Mouse (Mus musculus) layer of hippocampus, adult 9-10 months (tissue): ENCODE results near the gene Lage3.
"Not testable (repeated sequence)": the region's sequence is repeated elsewhere in the genome, so short reads cannot be mapped to it uniquely, and the experiment has no call there.

Experiments
- DNase-seq: peaks from one replicate; pipeline ENCODE4 v3.0.0; 2022; ENCODE audit warnings: low spot score

Gene Lage3

DNA sequence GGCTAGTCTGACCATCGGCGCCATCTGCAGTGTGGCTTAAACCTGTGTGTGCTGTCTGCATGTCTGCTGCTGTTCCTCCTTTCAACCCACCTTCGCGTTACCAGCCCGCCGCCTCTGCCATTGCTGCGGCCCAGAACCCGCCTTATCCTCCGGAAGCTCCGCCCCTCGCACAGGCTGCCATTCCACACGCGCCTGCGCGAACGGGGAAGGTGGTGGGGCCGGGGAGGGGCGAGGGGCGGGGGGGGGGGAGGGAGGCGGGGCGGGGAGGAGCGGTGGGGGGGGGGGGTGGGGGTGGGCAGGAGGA is at the start of gene Lage3:
TSS of gene Lage3 (minus strand) at position 152 of the 304 bp plus-strand sequence.
- DNase-seq, result peak; percentile 24

DNA sequence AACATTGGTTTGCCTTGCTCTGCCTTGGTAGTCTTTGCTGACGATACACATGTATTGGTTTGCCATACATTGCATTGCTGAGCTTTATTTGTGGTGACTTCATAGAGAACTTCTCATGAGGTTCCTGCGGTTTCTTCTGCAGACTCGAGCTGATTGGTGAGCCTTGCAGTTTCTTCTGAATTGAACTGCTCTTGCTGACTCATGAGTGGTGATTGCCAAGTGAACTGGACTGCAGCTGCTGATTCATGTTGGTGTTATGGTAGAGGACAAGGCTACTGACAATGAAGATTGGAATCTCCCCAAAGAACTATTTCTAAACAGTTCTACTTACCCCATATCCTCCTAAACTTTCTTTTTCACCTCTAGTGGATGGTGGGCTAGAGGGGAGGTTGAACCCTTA is 46.7 kb upstream of the Lage3 start:
- DNase-seq, result no peak

DNA sequence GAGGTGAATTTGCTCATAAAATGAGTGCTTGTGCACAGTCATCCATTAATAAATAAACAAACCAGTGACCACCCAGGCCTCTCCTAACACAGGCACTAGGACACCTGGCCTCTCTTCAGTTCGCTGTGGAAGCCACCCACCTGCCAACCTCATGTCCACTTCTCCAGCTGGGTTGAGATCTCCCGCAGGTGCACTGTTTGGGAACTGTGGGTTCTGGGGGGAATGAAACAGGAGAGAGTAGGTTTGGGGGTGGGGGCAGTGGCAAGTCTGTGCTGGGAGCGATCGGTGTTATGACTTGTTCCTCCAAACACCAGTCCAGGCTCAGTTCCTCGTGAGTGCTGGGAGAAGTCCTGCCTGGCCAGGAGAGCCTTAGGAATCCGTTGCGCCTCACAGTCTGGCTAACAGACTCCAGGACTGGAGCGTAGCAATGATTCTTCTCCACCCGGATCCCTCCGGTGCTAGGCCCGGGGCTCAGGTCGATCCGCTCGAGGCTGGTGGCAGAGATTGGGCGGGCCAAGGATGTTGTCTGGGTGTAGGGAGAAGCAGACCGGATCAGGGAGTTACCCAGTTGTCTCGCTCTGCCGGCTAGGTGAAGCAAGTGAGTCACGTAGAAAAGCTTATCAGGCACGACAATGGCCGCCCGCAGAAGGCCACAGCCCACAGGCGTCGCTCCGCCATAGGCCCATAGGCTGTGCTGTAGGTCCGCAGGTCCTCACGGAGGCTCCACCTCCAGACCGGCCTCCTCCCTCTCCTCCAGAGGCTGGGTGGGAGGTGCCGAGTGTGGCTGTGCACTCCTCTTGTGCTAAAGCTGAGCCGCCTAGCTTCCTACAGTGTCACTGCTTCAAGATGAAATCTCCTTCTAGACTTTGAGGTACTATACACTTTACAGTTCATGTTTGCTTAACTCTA is 39.4 kb upstream of the Lage3 start, which contains the start of the genes Fam3a and Ikbkg:
TSS of gene Fam3a (minus strand) at position 738 of the 909 bp plus-strand sequence.
TSS of gene Ikbkg (plus strand) at position 756 of the 909 bp plus-strand sequence.
- DNase-seq, result peak; percentile 22

DNA sequence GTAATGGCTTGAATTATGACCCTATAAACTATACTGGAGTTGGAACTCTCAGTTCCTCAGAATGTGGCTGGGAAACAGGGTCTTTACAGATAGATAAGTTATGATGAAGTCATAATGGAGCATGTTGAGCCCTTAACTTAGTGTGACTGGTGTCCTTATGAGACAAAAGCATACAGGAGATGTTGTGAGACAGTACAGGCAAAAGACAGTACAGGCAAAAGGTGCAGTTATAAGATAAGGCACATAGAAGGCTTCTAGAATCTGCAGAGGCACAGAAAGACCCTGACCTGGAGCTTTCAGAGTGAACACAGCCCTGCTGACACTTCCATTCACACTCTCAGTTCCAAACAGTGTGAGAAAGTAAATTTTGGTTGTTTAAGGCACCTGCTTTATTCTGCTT is 34.7 kb upstream of the Lage3 start:
- no peak for DNase-seq

DNA sequence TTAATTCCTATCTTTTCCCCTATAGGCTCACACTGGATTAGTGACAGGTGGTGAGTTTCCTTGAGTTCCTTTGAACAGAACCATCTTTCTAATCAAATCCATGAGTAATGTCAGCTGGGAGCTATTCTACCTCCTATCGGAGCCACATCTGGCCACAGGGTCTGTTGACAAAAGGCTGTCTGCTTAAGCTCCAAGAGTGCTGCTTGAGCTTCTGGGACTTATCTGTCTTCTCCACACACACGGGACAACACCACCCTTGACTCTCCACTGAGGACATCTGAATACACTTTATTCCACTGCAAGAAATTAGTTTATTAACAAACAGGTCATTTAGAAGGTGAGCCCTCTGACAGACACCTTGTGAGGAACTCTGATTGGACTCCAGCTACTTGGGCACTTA is 31.0 kb upstream of the Lage3 start:
- no peak for DNase-seq

DNA sequence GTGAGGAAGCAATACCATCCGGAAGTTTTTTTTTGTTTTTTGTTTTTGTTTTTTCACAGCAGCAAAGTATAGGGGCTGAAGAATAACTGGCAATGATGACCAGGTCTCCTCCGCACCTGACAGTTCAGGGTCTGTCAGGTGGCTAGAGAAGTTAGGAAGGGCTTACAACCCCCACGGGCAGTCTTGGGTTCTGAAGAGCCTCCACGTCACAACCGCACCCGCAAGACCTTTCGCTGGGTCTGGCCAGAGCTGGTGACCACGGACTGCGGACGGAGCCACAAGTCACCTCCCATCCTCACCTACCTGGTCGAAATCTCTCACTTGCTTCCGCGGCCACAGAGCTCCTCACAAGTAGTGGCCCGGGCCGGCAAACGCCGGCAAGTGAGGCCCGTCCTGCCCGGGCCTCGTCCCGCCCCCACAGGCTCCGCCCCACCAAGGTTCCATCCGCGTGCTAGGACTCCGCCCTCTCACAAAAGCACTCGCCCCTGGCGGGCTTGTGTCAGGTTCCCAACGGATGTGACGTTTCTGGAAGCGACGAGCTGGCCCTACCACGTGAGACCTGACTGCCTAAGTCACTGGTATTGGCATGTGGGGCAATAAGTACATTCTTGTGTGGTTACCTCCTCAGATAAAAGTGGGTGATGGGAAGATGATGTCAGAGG is 19.6 kb upstream of the Lage3 start, which contains the start of the genes Ubl4a and Slc10a3:
TSS of gene Ubl4a (minus strand) at position 331 of the 662 bp plus-strand sequence.
TSS of gene Slc10a3 (minus strand) at position 462 of the 662 bp plus-strand sequence.
- DNase-seq, result peak; percentile 29

DNA sequence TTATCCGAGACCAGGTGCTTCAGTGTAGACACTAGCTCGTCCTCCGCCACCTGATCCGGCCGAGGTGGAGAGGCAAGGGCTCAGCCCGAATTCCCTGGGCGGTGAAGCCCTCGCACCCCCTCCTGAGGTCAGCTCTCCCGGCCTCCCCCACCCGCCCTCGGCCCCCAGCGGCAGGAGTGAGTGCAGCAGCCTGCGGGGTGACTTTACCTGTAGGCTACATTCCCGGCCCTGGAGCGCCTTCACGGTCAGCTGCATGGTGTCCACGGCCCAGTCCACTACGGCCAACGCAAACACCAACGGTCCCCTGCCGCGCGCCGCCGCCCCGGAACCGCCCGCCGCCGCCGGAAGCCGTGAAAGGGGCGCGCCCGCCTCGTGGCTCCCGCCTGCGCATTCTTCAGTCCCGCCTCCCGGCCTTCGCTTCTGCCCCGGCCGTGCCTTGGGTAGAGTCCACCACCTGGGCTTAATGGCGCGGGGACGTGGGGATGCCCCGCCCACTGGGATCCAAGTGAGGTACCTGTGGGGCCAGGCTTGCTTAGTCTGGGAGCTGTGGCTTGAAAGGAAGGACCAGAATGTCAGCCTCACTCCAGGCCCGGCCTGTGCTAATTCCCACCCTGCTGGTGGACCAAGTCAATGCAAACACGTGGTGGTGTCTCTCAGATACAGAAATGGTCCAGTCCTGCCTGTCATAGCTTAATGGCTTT is 14.9 kb upstream of the Lage3 start:
- no peak for DNase-seq

DNA sequence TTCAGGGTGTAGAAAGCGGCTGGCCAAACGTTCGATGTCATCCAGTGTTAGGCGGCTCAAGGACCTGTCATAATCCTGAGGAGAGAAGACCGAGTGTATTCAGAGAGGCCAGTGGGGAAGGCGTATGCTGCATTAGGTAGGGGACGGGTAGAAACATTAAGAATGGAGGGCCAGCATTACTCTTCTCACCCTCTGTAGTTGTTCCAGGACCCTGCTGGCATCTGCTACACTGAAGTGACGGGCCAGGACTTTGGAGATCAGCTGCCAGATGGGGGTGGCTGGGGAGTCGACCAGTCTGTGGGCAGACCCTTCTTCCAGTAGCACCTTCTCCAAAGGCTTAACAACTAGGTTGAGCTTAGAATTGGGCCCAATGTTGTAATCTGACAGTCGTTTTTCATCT is 14.1 kb upstream of the Lage3 start:
- no peak for DNase-seq

DNA sequence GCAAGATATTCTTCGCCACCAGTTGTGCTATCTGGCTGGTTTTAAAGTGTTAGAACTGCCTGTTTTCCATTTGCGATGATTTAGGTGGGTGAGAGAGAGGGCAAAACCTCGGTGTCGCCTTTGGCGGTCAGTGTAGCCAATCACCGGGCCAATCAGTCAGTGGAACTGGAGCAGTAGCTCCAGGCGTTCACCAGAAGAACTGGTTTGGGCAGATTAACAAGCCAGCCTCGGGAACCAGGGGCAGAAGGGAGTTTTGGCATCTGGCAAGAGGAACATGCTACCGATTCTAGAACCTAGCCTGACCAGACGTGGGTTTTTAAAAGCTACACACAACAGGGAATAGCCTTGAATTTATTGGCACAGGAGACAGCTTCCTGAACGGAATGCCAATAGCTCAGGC is 5.8 kb upstream of the Lage3 start:
- no peak for DNase-seq

DNA sequence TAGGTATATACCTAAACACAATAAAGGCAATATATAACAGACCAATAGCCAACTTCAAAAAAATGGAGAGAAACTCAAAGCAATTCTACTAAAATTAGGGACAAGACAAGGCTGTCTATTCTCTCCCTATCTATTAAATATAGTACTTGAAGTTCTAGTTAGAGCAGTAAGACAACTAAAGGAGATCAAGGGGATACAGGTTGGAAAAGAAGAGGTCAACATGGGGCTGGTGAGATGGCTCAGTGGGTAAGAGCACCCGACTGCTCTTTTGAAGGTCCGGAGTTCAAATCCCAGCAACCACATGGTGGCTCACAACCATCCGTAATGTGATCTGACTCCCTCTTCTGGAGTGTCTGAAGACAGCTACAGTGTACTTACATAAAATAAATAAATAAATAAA is 3.7 kb upstream of the Lage3 start:
- not testable (repeated sequence) for DNase-seq

DNA sequence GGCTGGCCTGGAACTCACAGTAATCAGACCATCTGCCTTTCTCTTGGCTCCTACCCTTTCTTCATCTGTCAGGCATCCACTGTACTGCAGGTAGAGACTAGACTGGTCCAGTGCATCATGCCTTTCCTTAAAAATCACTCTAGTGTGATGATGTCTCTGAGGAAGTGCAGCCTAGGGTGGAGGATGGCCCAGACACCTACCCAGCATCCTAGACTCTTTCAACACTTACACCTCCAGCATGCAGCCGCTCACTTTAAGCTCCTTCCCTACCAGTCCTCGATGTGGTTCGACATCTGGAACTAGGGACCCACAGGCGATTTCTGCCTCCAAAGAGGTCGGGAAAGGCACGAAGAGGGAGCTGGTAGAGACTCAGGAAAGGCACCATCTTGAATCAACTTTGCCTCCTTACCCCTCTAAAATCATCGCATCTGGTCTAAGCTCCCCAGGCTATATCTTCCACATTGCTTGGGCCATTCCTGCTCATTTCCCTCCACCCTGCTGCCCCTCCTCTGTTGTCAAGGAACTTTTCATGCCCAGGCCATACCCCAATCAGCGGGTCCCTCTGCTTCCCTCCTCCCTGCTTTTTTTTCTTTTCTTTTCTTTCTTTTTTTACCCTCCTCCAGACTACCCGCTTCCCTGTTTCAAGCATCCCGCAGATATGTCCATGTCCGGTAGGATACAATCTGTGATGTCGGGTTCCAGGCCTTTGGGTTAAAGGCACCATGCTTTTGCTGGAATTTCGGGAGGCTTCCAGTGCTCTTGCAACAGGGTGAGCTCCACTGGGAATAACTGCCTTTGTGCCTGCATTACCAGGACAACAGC is 562 bp downstream of the Lage3 start:
- no peak for DNase-seq

DNA sequence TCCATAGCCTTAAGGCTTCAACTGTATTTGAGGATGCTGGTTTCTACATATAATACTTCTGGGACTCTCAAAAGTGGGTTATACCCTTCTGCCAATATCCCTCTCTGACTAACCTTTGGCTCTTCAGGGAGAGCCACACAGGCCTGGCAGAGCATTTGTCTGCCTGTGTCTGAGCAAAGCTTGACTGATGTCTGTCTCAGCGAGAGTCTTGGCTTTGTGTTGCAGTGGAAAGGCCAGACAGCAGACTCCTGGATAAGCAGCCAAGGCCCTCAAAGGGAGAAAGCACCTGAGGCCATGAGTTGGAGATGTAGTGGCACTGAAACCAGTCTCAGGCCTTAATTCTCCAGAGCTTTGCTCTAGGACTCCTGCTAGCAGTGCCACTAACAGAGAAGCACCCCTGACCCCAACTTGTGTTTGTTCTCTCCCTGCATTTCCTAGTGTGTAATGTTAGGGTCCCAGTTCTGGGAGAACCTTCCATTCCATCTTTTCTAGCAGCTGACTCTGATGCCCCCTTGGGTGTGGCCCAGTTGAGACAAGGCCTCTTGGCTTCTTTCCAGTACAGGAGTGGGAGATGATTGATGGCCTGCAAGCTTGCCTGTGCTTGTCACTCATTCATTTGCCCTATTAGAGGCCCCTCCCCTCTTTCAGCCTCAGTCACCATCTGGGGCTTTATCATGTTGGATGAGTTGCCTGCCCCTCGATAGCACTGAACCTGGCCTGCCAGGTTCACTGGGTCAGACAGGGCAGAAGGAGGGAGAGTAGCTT is 23.1 kb downstream of the Lage3 start:
- no peak for DNase-seq

DNA sequence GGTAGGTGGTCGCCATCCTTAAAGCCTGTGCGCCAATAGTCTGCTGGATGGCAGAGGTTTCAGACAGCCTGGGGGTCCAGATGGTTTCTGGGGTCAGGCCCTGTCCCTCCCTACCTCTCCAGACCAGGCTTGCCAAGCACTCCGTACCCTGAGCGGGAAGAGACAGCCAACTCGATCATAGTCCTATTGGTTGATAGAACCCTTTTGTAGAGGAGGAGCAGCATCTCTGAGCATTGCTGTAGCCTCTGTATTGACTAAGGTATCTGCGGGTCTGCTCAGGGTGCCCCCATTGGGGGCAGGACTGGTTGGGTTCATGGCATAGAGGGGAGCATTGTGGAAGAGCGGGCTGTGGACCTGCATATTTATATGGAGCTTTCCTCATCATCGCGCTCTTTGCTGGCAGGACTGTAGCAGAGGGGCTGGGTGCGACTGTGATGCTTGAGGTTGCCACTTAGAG is 24.2 kb downstream of the Lage3 start:
- no peak for DNase-seq

DNA sequence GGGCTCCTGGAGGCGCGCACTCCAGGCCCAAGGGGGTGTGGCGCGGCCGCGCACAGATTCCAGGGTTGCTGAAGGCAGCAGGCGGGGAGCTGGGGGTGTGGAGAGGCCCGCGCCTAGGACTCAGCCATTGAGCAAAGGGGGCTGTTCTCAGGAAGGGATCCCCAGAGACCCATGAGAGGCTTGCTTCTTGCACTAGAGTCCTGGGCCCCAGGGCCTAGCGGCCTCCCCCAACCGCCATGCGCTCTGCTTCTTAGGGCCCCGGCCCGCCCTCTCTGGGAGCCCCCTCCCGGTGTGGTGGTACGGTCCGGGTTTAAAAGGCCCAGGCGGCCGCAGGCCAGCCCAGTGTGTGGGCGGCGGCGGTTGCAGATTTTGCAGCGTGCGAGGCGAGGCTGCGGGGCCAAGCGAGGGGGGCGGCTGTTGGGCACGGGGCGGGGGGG is 24.7 kb downstream of the Lage3 start, which contains the start of gene Plxna3:
TSS of gene Plxna3 (plus strand) at position 342 of the 437 bp plus-strand sequence.
- no peak for DNase-seq

DNA sequence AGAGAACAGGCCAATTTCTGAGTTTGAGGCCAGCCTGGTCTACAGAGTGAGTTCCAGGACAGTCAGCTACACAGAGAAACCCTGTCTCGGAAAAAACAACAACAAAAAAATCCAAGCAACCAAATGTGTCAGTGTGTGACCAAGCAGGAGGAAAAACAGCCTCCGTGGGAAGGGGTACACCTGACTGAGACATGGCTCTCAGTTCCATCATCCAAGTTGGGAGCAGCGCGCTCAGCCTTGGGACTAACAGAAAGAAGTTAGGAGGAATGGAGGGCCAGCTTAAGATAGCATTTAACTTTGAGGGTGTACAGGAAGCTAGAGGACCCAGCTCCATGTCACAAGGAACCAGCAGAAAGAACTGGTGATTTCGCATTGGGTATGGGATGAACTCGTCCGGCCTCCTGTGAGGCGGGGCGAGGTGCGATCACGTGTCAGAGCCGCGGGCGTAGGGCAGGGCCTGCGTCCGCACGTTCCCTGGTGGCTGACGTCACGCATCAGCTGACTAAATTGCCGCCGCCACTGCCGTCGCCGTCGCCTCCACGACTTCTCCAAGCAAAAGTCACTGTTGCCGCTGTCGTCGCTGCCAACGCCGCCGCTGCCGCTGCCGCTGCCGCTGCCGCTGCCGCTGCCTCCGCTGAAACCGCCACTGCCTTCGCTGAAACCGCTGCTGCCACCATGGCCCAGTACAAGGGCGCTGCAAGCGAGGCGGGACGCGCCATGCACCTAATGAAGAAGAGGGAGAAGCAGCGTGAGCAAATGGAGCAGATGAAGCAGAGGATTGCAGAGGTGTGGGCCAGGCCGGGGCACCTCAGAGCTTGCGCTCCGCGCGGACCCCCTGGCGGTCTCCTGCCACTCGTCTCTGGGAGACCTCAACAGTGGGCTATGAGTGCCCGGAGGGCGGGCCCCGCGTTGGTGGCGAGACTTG is 40.6 kb downstream of the Lage3 start, which contains the start of gene Fam50a:
TSS of gene Fam50a (plus strand) at position 494 of the 925 bp plus-strand sequence.
- peak; percentile 31 for DNase-seq

DNA sequence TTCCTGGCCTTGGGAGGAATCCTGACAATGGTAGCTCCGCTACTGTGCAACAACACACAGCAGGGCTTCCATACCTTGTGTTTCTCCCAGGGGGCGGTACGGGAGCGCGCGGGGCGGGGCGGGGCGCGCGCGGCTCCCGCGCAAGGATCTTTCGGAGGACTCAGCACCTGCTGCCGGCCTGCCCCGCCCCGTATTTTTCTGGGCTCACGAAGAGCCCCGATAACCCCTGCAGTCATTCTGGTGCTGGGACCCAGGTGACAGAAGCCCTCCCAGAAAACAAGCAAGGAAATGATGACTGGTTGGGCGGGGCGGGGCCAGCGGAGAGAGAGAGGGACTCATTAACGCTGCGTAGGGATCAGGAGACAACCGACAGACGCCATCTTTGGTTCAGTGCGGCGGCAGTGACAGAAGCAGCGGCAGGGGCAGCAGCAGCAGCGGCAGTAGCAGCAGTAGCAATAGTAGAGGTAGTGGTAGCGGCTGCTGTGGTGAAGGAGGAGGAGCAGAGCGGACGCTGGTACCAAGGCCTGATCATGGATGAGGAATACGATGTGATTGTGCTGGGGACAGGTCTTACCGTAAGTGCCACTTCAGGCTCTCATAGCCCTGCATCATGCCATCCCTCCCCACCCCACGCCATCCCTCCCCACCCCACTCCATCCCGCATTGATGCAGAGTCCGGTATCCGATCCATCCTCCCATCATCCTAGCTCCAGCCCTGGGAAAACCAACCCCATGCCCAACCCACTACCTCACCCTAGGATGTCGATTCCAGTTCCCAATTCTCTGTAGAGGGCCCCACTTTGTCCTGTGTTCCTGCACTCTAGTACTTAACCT is 48.3 kb downstream of the Lage3 start, which contains the start of gene Gdi1:
TSS of gene Gdi1 (plus strand) at position 132 of the 834 bp plus-strand sequence.
- no peak for DNase-seq
